Mouse (Mus musculus) spleen, postnatal 10 days (tissue): ENCODE measurements around the gene Iffo1.
A peak's percentile ranks its signal among the peaks of the same experiment; 100 is the strongest.

Source experiments
- DNase-seq, 2 experiments: peaks; one replicate each; pipeline ENCODE4 v3.0.0; 2021 to 2022; ENCODE audit warnings: low spot score in 2 of 2

The Iffo1 gene

DNA sequence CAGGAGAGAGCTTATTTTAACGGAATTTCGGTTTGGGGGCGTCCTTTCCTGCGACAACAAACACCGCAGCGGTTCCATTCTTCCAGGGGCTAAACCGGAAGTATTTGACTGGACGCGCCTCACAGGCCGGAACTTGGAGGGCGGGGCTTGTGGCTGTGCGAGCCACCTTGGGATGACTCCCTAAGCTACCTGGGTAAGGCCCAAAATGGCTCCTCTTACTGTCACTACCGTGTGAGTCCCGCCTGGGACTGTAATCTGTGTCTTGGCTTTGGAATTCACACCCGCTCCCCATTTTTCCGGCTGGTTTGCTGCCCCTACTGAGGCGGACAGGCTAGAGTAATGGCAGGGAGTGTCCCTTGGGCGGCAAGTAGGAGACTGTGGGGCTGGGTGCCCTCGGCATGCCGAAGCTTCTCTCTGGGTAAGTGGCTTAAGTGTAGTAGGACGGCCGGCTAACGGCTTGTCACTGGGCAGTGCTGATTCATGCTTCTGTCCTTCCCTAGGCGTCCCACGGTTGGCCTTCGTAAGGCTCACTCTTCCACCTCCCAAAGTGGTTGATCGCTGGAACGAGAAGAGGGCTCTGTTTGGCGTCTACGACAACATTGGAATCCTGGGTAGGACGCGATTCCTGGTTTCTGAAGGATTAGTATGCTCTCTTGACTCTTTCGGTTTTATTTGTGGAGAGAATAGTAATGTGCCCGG lies 47.1 kb downstream of the Iffo1 start:
- DNase-seq: peak; percentile 87 to 96

DNA sequence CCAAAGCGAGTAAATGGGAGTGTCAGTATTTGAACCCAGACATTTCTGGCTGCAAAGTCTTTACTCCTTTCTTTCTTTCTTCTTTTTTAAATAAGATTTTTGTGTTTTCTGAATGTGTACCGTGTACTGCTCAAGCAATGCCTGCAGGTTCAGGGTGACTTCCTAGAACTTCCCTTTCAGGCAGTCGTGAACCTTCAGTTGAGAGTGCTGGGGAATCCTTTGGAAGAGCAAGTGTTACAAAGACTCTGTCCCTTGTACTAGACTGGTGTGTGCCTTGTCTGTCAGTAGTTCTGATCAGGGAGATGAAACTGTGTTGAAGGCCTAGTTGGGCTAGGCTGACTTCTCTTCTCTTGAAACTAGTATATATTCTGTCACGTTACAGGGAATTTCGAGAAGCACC lies 47.8 kb downstream of the Iffo1 start:
- DNase-seq: peak in 1 of 2 experiments; percentile 32

DNA sequence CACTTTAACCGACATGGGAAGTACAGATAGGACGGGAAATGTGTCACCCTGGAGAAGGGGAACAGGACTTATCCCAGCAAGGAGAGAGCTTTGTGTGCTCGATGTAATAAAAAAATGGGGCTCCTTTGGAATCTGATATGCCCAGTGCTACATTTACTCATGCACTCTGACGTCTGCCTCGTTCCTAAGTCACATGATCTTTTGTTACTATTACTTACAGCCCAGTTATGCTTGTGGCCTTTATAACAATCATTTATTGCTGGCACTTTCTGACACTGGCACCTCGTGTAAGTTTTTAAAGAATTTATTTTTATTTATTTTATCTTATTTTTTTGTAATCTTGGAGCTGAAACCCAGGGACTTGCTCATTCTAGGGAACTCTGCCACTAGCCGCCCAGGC lies 48.3 kb downstream of the Iffo1 start:
- no peak for DNase-seq

DNA sequence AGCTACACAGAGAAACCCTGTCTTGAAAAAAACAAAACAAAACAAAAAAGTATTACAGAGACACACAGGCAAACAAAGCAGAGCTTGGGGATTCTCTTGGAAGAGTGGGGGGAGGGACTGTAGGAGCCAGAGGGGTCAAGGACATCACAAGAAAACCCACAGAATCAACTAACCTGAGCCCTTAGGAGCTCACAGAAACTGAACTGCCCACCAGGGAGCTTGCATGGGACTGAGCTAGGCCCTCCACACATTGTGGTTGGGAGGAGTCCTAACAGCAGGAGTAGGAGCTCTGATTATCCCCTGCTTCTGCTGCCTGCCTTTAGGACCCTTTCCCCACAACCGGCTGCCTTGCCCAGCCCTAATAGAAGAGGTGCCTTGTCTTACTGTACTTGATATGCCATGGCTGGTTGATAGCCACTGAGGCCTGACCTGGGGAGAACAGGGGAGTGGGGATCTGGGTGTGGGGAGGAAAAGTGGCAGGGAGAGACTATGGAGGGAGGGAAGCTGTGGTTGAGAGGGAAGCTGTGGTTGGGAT lies 50.6 kb downstream of the Iffo1 start:
- DNase-seq: no peak

- DNase-seq: no peak
Measured at GRCm38 (mm10) chr6:125196301-125196700, 51.3 kb downstream of the Iffo1 start.

- DNase-seq: no peak
Measured at GRCm38 (mm10) chr6:125197166-125197565, 52.1 kb downstream of the Iffo1 start.

DNA sequence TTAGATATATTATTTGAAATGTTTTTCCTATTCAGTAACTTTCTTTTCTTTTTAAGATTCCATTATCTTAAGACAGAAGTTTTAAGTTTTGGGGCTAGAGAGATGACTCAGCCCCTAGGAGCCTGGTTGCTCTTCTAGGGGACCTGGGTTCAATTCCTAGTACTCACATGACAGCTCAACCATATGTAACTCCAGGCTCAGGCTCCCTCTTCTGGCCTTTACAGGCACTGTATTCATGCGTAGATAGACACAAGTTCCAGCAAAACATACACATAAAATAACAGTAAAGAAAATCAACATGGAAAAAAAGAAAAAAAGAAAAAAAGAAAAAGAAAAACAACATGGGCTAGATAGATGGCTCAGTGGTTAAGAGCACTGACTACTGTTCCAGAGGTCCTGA lies 65.4 kb downstream of the Iffo1 start:
- DNase-seq: no peak
